Mouse (Mus musculus): Measurements from ENCODE around the gene Kdm2b.

DNA sequence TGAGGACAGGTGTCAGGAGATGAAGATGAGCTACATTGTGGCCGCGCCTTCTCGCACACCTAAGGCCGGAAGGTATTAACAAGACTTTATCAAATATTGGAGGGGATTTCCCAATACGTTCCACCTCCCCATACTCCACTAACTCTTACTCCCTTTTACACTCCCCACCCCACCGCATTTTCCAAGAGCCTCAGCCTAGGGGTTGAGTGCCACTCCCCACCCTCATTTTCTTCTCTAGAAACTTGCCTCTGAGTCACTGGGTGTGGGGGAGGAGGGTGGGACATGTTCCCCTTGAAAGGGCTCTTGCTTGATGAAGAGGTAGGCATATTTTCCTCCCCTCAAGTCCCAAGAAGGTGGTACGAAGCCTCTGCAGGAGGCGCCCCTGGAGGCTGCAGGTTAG lies 26.3 kb upstream of the Kdm2b start:
- TF ChIP-seq CTCF (IDR thresholded peaks at IDR 0.05; ENCODE audit: borderline replicate concordance, insufficient read depth, low read depth, low read length) (no peak), POLR2A (IDR thresholded peaks at IDR 0.05; ENCODE audit: borderline replicate concordance, insufficient read depth, low read length) (no peak)
